Mouse (Mus musculus): Measurements from ENCODE around the gene Gltpd2.

DNA sequence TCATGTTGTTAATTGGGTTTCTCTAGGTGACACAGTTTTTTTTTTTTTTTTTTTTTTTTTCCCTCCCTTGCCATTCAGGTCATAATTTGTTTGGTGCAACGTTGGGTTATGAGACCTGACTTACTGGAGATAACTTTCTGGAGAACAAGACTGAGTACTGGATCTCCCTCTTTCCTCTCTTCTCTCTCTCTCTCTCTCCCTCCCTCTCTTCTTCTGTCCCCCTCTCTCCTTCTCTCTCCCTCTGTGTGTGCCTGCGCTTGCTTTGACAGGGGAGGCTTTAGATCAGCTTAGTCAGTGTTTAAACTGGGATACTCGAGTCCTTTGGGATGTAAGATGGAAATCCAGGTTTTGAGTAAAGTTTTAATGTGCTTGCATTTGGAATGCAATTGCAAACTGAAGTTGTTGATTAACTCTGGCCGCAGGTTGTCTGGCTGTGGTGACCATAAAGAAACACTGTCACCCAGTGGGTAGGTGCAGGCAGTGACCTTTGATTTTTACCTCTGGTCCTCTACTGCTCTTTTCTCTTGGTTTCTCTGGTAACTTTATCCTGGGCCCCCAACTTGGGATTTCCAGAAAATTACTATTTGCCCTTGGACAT lies 45.4 kb downstream of the Gltpd2 start:
- TF ChIP-seq EP300 (IDR thresholded peaks at IDR 0.05; ENCODE audit: insufficient read depth, low read depth, low read length) (no peak), POLR2A (IDR thresholded peaks at IDR 0.05; ENCODE audit: insufficient read depth, low read length) (no peak)
